Mouse (Mus musculus) ES-E14 (cell line): ENCODE data around the gene Celsr1.

Experiments
- MAFK ChIP-seq: IDR thresholded peaks from 2 replicates; pipeline ENCODE4 v1.6.1; 2014; ENCODE audit warnings: mild to moderate bottlenecking, low read depth, low read length, inconsistent platforms; ENCODE audit not compliant: insufficient read depth
- ZNF384 ChIP-seq: IDR thresholded peaks from 2 replicates; pipeline ENCODE4 v1.6.1; 2012; ENCODE audit warnings: low read depth, low read length, inconsistent platforms

- TF ChIP-seq MAFK: no peak
- TF ChIP-seq ZNF384: no peak
These were observed 495 bp upstream of the Celsr1 start for GRCm38 (mm10) chr15:86034021-86034523.
